Mouse (Mus musculus): ENCODE results near the gene L3mbtl2.
"Not testable (repeated sequence)": the region's sequence is repeated elsewhere in the genome, so short reads cannot be mapped to it uniquely, and the experiment has no call there.

The L3mbtl2 gene

DNA sequence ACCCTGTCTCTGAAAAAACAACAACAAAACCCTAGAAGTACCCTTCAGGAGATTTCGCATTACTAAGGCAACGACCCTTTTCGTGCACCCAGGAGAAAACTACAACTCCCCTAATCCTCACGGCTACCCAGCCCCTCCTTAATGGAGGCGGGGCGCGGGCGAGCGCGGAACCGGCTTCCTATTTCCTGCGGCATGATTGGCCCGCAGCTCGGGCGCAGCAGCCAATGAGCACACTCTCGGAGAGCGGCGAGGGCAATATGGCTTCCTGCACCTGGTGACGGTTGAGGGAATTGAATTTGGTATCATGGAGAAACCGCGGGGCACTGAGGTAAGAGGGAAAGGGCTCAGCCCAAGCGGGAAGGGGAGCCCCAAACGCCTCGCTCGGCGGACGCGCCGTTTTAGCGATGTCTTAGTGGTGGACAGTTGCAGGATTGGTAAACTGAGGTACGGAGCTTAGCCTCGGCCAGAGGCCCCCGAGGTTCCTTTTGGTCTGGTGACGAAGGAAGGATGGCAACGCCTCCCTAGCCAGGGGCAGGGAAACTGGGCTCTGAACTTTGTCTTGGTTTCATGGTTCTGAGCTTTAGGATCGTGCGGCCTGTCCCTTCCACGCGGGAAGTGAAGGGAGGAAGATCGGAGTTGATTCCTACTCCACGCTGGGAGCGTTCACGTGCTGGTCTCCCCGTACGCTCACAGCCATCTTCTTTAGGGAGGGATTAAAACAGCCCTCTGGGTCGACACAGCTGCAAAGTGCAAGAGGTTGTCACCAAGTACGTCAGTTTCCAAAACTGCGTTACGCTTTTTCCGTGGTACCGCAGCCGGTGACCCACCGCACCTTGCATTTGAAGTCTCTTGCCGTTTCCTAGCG lies at the start of gene L3mbtl2:
Gene L3mbtl2, plus strand, starts transcription at position 193 of the 865 bp plus-strand sequence.
- DNase-seq: peak; percentile 93

DNA sequence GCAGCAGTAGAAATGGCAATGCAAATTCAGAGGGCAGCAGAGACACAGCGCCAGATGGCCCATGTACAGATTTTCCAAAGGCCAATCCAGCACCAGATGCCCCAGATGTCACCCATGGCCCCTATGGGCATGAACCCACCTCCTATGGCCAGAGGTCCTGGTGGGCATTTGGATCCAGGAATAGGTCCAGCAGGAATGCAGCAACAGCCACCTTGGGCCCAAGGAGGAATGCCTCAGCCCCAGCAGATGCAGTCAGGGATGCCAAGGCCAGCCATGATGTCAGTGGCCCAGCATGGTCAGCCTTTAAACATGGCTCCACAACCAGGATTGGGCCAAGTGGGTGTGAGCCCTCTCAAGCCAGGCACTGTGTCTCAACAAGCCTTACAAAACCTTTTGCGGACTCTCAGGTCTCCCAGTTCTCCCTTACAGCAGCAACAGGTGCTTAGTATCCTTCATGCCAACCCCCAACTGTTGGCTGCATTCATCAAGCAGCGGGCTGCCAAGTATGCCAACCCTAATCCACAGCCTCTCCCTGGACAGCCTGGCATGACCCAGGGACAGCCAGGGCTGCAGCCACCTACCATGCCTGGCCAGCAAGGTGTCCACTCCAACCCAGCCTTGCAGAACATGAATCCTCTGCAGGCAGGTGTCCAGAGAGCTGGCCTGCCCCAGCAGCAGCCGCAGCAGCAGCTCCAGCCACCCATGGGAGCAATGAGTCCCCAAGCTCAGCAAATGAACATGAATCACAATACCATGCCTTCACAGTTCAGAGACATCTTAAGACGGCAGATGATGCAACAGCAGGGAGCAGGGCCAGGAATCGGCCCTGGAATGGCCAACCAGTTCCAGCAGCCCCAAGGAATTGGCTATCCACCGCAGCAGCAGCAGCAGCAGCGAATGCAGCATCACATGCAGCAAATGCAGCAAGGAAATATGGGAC lies 13.9 kb upstream of the L3mbtl2 start:
- no peak for DNase-seq

DNA sequence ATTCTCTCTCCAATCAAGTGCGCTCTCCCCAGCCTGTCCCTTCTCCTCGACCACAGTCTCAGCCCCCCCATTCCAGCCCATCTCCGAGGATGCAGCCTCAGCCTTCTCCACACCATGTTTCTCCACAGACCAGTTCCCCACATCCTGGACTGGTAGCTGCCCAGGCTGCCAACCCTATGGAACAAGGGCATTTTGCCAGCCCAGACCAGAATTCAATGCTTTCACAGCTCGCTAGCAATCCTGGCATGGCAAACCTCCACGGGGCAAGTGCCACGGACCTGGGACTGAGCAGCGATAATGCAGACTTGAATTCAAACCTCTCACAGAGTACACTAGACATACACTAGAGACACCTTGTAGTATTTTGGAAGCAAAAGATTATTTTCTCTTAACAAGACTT lies 13.1 kb upstream of the L3mbtl2 start:
- no peak for DNase-seq

DNA sequence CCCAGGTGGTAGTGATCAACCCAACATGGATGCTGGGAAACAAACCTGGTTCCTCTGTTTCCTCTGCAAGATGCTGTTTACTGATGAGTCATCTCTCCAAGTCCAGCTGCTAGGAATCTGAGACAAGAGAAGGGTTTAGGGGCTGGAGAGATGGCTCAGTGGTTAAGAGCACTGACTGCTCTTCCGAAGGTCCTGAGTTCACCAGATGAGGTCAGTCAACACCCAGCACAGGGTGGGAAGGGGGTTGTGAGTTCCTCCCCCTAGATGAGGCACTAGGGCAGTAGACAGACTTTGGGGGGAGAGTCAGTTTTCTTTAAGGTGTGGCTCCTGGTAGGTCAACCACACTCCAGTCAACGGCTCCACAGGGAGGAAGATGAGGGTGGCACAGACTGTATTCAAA lies 2.0 kb upstream of the L3mbtl2 start:
- DNase-seq: no peak

DNA sequence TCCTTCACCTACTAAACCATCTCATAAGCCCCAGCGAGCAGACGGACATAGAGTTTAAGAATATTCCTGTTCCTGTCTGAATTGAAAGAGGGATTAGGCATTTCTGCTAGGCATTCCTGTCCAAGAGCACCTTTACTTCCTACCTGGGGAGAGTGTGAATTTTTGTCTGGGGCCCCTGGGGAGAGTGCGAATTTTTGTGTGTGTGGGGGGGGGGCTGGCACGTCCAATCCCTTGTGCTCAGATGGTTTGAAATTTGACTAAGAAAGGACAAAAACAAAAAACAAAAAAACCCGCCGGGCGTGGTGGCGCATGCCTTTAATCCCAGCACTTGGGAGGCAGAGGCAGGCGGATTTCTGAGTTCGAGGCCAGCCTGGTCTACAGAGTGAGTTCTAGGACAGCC lies 408 bp upstream of the L3mbtl2 start:
- no peak for DNase-seq

DNA sequence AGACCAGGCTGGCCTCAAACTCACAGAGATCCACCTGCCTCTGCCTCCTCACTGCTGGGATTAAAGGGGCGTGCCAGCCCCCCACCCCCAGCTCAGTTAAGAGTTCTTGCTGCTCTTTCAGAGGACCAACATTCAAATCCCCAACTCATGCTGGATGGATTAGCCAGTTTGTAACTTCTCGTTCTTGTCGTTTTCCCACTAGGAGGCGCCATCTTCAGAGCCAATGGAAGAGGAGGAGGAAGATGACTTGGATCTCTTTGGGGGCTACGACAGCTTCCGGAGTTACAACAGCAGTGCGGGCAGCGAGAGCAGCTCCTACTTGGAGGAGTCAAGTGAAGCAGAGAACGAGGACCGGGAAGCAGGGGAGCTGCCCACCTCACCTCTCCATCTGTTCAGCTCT lies 3.3 kb downstream of the L3mbtl2 start:
- peak; percentile 26 for DNase-seq

DNA sequence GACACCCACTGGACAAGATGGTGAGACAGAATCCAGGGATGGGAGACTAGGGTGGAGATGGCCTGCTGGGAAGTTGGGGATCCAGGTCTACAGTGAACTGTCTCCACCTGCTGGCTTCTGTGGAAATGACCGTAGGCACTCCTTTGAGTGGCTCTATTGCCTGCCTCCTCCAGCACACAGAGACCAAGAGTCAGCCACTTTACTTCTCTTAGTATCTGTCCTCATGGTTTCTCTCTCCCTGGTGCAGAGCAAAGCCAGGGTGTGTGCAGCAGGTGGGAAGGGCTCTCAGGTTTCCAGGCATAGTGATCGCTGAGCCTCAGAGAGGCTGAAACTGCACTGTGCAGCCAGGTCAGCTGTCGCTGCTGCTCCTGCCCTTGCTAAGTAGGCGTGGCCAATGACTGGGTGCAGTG lies 6.5 kb downstream of the L3mbtl2 start:
- peak; percentile 61 for DNase-seq

DNA sequence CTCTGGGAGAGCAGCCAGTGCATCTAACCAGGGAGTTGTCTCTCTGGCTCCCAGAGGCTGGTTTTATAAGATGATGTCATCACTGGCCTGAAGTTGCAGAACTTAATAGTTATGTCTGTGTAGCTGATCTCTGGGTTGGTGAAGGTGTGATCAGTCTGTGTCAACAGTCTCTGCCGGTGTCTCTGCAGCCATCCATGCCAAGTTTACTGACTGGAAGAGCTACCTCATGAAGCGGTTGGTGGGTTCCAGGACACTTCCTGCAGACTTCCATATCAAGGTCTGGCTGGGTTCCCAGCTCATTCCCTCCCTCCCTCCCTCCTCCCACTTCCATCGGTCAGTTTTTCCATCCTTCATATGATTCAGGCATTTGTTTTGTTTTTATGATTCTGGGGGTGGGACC lies 12.9 kb downstream of the L3mbtl2 start:
- no peak for DNase-seq

DNA sequence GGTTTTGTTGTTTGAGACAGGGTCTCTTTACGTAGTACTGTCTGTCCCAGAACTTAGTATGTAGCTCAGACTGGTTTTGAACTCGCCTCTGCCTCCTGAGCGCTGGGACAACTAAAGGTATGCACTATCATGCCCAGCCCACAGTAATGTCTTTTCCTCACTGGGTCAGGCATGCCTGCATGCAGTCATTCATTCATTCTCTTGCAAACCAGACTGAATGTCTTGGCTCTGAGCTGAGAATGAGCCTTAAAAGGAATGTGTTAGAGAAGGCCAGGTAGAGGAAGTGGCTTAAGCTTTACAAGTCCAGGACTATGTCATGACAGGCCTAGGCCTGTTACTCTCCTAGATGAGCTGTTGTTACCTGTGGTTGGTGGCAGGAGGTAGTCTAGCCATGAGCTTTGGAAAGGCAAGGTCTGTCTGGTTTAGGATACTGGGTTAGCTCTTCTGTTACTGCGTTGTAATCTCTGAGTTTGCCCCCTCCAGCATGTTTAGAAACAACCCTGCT lies 16.7 kb downstream of the L3mbtl2 start:
- DNase-seq: no peak

DNA sequence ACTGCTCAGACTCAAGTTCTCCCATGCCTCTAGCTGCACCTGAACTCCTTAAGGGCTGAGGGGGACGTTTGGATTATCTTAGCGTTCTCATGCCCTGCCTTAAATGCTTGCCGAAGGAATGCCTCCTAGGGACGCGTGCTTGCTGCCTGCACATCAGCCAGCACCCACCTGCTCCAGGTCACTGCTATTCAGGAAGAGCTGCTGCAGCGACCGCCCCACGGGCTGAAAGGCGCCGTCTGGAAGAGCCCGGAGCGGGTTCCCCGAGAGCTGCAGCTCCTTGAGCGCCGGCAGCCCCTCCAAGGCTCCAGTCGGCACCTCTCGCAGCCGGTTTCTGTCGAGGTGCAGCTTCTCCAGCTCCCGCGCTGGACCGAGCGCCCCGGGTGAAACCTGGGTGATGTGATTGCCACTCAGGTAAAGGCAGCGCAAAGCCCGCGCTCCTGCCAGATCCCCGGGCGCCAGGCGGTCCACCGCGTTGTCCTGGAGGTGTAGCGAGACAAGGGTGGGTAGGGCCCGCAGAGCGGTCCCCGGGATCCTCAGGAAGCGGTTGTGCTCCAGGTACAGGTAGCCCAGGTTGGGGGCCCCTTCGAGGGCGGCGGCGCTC lies 29.8 kb downstream of the L3mbtl2 start:
- DNase-seq: no peak

DNA sequence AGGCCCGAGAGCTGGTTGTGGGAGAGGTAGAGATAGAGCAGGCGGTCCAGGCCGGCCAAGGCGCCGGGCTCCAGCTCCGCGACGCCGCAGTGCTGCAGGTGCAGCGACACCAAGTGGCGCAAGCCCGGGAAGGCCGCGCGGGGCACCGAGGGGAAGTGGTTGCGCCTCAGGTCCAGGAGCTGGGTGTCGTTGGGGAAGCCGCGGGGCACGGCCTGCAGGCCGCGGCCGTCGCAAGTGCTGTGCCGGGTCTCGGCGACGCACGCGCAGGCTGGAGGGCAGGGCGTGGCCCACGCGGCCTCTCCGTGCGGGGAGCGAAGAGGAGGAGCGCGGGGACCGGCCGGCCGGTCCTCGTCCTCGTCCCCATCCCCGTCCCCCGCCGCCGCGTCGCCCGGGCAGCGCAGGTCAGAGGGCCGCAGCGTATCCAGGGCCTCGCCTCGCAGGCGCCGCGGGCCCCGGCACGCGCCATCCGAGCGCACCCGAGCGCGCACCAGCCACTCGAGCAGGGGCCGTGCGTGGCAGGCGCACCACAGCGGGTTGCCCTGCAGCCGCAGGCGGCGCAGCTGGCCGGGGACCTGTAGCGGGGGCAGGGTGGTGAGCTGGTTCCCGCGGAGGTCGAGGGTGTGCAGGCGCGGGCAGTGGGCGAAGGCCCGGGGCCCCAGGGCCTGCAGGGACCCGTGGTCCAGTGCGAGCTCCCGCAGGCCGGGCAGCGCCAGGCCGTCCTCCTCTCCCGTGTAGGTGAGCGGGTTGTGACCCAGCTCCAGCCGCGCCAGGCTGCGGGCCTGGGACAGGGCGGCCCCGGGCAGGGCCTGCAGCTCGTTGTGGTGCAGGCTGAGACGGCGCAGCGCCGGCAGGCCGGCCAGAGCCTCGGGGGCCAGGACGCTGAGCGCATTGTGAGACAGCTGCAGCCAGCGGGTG lies 30.5 kb downstream of the L3mbtl2 start:
- DNase-seq: peak; percentile 86

DNA sequence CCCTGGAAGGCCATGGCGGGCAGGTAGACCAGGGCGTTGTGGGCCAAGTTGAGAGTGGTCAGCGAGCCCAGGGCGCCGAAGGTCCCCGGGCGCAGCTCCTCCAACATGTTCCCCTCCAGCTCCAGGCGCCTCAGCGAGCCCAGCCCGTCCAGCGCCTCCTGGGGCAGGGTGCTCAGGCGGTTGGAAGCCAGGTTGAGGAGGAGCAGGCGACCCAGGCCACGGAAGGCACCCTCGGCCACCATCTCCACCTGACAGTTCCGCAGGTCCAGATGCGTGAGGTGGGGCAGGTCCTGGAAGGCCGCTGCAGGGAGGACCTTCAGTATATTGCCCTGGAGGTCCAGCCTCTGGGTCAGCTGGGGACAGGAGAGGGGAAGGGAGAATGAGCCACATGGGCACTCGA lies 31.2 kb downstream of the L3mbtl2 start:
- no peak for DNase-seq

DNA sequence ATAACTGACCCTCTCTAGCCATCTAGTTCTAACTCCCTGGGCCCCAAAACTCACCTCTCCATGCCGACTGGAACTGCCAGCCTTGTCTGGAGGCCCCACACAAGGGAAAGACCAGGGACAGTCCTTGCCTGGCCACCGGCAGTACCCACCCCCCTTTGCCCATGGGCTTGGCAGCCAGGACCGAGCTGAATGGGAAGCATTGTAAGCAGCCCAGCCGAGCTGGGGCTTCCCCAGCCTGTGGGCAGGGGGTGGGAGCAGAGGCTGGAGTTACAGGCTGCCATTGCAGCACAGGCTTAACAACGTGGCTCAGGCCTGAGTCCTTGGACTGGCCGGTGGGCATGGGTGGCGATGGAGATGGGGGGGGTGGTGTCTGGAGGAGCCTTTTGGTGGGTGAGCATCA lies 33.5 kb downstream of the L3mbtl2 start, which contains the start of gene Chadl:
Gene Chadl, minus strand, starts transcription at position 113 of the 400 bp plus-strand sequence.
- DNase-seq: no peak

DNA sequence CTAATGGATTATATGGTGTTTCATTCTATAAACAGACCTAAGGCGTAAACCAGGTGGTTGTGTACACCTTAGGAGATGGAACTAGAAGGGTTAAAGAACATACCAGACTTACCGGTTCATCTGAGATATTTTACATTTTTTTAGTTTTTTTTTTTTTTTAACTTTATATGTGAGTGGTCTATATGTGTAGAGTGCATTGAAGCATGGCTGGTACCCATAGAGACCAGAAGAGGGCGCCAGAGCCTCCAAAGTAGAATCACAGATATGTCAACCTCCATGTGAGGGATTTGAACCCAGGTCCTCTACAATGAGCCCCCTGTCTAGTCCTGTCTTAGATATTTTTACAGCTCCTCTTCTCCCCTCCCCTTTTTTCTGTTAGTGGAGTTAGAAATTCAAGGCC lies 34.2 kb downstream of the L3mbtl2 start:
- peak; percentile 55 for DNase-seq

DNA sequence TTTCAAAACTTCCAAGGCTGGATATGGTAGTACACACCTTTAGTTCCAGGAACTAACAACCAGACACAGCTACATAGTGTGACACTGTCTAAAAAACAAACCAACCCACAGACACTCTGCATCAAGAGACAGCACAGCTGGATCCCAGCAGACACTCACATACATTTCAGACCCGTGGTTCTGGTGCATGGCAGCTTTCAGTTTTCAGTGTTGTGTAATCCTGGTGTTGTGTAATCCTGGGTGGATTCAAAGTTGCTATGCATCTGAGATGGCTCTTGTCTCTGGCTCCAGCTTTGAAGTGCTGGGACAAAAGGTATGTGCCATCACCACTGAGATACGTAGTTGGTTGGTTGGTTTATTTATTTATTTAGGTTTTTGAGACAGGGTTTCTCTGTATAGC lies 34.8 kb downstream of the L3mbtl2 start:
- no peak for DNase-seq

DNA sequence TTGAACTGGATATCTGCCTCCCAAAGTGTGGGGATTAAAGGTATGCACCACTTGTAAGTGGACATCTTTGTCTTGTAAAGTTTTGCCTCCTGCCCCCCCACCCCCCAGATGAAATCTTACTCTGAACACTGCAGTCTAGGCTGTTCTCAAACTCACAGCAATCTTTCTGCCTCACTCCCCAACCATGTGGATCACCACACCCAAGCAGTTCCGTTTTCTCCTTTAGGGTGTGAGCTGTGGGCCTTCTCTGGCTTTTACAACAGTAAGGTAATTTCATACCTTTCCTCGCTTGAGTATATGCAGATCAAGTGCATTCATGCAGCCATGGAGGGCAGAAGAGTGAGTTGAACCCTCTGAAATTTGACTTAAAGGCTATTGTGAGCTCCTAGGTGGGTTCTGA lies 36.5 kb downstream of the L3mbtl2 start:
- DNase-seq: no peak

DNA sequence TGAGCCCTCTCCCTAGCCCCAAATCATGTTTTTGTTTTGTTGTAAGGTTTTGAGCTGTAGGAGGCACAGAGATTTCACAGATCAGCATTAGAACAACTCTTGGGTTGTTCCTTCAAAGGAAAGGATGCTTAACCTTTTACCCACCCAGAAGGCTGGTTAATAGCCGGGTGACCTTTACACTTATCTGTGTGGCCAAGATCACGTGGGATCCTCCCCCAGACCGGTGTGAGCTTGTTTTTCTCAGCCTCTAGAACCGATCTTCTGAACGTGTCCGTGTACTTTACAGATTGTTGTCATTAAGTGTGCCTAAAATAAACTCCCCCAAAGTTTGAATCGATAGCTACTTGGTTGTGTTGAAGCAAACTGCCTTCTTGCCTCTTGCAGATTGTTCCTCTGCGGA lies 36.9 kb downstream of the L3mbtl2 start:
- no peak for DNase-seq

DNA sequence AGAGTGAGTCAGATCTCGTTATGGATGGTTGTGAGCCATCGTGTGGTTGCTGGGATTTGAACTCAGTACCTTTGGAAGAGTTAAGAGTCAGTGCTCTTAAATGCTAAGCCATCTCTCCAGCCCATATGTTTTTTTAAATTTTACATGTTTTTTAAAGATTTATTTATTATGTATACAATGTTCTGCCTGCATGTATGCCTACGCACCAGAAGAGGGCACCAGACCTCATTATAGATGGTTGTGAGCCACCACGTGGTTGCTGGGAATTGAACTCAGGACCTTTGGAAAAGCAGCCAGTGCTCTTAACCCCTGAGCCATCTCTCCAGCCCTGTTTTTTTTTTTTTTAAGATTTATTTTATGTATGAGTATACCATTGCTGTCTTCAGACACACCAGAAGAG lies 37.7 kb downstream of the L3mbtl2 start:
- DNase-seq: not testable (repeated sequence)

DNA sequence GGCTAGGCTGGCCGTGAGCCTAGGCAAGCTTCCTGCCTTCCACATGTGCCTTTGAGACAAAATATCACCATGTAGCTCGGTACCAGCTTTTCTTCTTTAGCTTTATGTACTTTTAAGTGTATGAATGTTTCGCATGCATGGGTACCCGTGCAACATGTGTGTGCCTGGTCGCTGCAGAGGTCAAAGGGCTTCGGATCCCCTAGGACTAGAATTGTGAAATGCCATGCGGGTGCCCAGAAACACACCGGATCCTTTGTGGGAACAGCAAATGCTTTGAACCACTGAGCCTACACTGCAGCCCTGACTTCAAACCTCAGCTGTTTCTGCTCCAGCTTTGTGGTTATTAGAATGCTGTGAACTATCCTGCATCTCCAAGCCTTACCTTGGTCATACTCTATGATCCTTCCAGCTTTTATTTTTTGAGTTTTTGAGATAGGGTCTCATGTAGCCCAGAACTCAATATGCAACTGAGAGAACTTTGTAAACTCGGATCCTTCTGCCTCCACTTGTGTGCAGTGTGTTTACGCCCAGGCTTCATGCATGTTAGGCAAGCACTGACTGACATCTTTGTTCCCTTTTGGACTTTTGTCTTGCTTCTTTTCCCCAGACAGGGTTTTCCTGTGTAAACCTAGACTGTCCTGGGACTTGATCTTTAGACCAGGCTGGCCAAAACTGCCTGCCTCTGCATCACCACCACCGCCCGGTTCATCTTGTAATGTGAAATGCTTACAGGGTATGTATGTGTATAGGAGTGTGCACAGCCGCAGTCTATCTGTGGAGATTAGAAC lies 38.8 kb downstream of the L3mbtl2 start:
- DNase-seq: no peak

DNA sequence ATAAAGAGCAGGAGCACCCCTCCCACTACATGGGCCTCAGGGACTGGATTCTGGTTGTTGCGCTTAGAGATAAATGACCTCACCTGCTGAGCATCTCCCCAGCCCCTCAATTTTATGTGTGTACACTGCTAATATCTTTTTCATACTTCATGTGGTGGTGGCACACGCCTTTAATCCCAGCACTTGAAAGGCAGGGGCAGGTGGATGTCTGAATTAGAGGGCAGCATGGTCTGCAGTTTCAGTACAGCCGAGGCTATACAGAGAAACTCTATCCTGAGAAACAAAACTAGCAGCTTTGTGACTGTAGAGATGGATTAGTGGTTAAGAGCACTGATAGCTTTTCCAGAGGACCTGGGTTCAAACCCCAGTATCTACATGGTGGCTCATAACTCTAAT lies 39.4 kb downstream of the L3mbtl2 start:
- no peak for DNase-seq

DNA sequence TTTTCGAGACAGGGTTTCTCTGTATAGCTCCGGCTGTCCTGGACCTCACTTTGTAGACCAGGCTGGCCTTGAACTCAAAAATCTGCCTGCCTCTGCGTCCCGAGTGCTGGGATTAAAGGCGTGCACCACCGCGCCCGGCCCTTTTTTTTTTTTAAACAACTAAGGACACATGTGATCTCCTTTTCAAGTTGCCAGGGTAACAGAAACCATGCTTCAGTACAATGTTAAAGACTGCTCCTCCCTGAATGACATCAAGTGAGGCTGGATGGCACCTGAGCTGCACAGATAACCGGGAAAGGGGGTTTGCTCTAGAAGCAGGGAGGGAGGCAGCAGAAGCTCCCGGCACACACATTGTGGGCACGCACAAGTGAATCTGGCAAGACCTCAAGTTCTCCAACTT lies 45.3 kb downstream of the L3mbtl2 start:
- no peak for DNase-seq

Measured in thymus, postnatal 4 days (tissue).